10 mouse cellular contexts compared by ENCODE assay signal in the genomic region with DNA sequence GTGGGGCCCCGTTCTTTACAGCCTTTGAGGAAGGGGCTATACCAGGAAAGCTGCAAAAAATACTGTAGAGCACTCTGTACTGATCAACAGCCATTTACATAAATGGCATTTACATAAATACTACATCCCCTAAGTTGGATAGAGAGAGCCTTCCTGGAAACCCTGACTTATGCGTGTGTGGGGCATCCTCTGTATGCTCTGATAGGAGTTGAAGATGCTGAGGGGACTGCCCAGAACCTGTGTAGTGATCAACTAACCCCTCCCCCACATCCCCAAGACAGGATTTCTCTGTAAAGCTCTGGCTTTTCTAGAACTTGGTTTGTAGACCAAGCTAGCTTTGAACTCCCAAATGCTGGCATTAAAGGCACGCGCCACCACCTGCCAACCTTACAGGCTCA. TPM values are rescaled to one million over a fixed set of nuclear protein-coding genes. Genes with fewer than 3 reads are reported as not detected.
DNase-seq lines count a peak whose midpoint lies in the region; ATAC-seq and TF ChIP-seq lines count a peak whose summit lies in the region.
"Had no signal": no experiment of that assay in that cellular context is flagged by ENCODE, and none has a peak within 500 bp of the region (broad histone marks: within the 10 kb centered on the region; RNA-seq: fewer than 3 reads in every experiment).

No protein-coding gene starts in this region.

- H3K4me3 ChIP-seq in heart, embryonic 12.5 days = no peak overlapping the region
- H3K4me3 ChIP-seq in kidney, postnatal 0 days (replicated peaks; ENCODE audit: low read depth, low read length) = no peak overlapping the region
- H3K4me3 ChIP-seq in embryonic facial prominence, embryonic 15.5 days (replicated peaks) = no peak overlapping the region
- H3K4me3 ChIP-seq in limb, embryonic 14.5 days (replicated peaks; ENCODE audit: low read length) = no peak overlapping the region

- no peak for TF ChIP-seq CTCF in kidney, postnatal 0 days (IDR thresholded peaks at IDR 0.05; ENCODE audit: low read depth)

- H3K4me1 ChIP-seq in heart, embryonic 12.5 days (replicated peaks) = peaks cover 80% of the 10 kb centered on the region
- peaks cover 44% of the 10 kb centered on the region for H3K4me1 ChIP-seq in kidney, postnatal 0 days (replicated peaks; ENCODE audit: insufficient read depth, low read length)
- H3K4me1 ChIP-seq in embryonic facial prominence, embryonic 15.5 days = peaks cover 85% of the 10 kb centered on the region
- H3K4me1 ChIP-seq in limb, embryonic 14.5 days (ENCODE audit: control insufficient read depth, insufficient read depth, low read length) = peaks cover 75% of the 10 kb centered on the region

- no peak for DNase-seq in heart, adult 11 months
- DNase-seq in kidney, postnatal 0 days (ENCODE audit: low spot score) = no peak
- DNase-seq in kidney, adult 9 months = no peak
- DNase-seq in limb, embryonic 14.5 days (ENCODE audit: low spot score) = no peak
- no peak for DNase-seq in retina, postnatal 1 day
- DNase-seq: cerebellum, adult 11-12 months; thymus, postnatal 25 days had no signal

- no peak overlapping the region for H3K9ac ChIP-seq in heart, embryonic 12.5 days
- H3K9ac ChIP-seq in kidney, postnatal 0 days (ENCODE audit: low read depth, low read length) = no peak overlapping the region
- no peak overlapping the region for H3K9ac ChIP-seq in embryonic facial prominence, embryonic 15.5 days
- H3K9ac ChIP-seq in limb, embryonic 14.5 days (ENCODE audit: low read depth, low read length, severe bottlenecking) = no peak overlapping the region

- H3K27ac ChIP-seq in heart, embryonic 12.5 days (ENCODE audit: poor library complexity, severe bottlenecking) = peak overlapping the region; percentile 23; the same call in 1 of the 2 replicates
- peak overlapping the region; percentile 85; the same call in 1 of the 2 replicates for H3K27ac ChIP-seq in kidney, postnatal 0 days
- 0 out of 2 replicates have a peak overlapping the region, but pooled peaks have one; percentile 12 for H3K27ac ChIP-seq in embryonic facial prominence, embryonic 15.5 days (replicated peaks)
- H3K27ac ChIP-seq in limb, embryonic 14.5 days (replicated peaks; ENCODE audit: low read depth, low read length) = 0 out of 2 replicates have a peak overlapping the region, but pooled peaks have one; percentile 27

- H3K9me3 ChIP-seq in heart, embryonic 12.5 days (replicated peaks) = no peaks in the 10 kb centered on the region
- no peaks in the 10 kb centered on the region for H3K9me3 ChIP-seq in kidney, postnatal 0 days (replicated peaks; ENCODE audit: low read length)
- no peaks in the 10 kb centered on the region for H3K9me3 ChIP-seq in embryonic facial prominence, embryonic 15.5 days (replicated peaks)
- no peaks in the 10 kb centered on the region for H3K9me3 ChIP-seq in limb, embryonic 14.5 days (ENCODE audit: control insufficient read depth, low read length)

- TF ChIP-seq POLR2A in limb, embryonic 14.5 days (IDR thresholded peaks at IDR 0.05; ENCODE audit: borderline replicate concordance, extremely low read depth, insufficient read depth, insufficient read length) = no peak

- WGBS in heart, embryonic 12.5 days = 70% methylated on average over 4 of the region's 4 CpGs
- WGBS in kidney, postnatal 0 days = 71% methylated on average over 4 of the region's 4 CpGs
- WGBS in embryonic facial prominence, embryonic 15.5 days = 58% methylated on average over 4 of the region's 4 CpGs
- WGBS in limb, embryonic 14.5 days = 65% methylated on average over 4 of the region's 4 CpGs

- peaks cover 9% of the 10 kb centered on the region for H3K36me3 ChIP-seq in heart, embryonic 12.5 days
- peaks cover 7% of the 10 kb centered on the region; the same call in 1 of the 2 replicates for H3K36me3 ChIP-seq in kidney, postnatal 0 days (ENCODE audit: insufficient read depth, low read length)
- peaks cover 8% of the 10 kb centered on the region for H3K36me3 ChIP-seq in embryonic facial prominence, embryonic 15.5 days
- H3K36me3 ChIP-seq in limb, embryonic 14.5 days (ENCODE audit: control insufficient read depth, insufficient read depth, low read length) = peaks cover 10% of the 10 kb centered on the region

- ATAC-seq in heart, embryonic 12.5 days (ENCODE audit: insufficient number of reproducible peaks, low FRiP score) = no peak
- no peak for ATAC-seq in kidney, postnatal 0 days (replicated peaks; ENCODE audit: low FRiP score, low read depth)
- ATAC-seq in embryonic facial prominence, embryonic 15.5 days (ENCODE audit: insufficient number of reproducible peaks, low FRiP score, low TSS enrichment, low read depth) = no peak
- ATAC-seq in limb, embryonic 14.5 days (ENCODE audit: low FRiP score, low read depth) = no peak
- ATAC-seq: inflammation-experienced regulatory T-cells, adult 6 months had no signal

- 0 out of 2 replicates have a peak, but pooled peaks cover 6% of the 10 kb centered on the region for H3K27me3 ChIP-seq in heart, embryonic 12.5 days (replicated peaks)
- no peaks in the 10 kb centered on the region for H3K27me3 ChIP-seq in kidney, postnatal 0 days (ENCODE audit: insufficient read depth, low read length)
- H3K27me3 ChIP-seq in embryonic facial prominence, embryonic 15.5 days = no peaks in the 10 kb centered on the region
- no peaks in the 10 kb centered on the region for H3K27me3 ChIP-seq in limb, embryonic 14.5 days (ENCODE audit: control insufficient read depth, insufficient read depth, low read length)

- H3K4me2 ChIP-seq in heart, embryonic 12.5 days = peak overlapping the region; percentile 62; the same call in 1 of the 2 replicates
- H3K4me2 ChIP-seq in kidney, postnatal 0 days (ENCODE audit: low read length) = peak overlapping the region; percentile 14; the same call in 1 of the 2 replicates
- no peak overlapping the region for H3K4me2 ChIP-seq in embryonic facial prominence, embryonic 15.5 days (replicated peaks)
- H3K4me2 ChIP-seq in limb, embryonic 14.5 days (replicated peaks; ENCODE audit: low read depth, low read length, severe bottlenecking) = no peak overlapping the region

RNA-seq across cellular contexts. Expression of gene Sema3b, which starts 0.4 kb away (rescaled TPM):
- 10.7 and 11.2 TPM in 2 replicates for polyA plus RNA-seq in heart, embryonic 12.5 days (2016; fragmentation: Nextera tagmentation; extraction: Ambion mirVana)
- 30.5 and 33.3 TPM in 2 replicates for polyA plus RNA-seq in kidney, postnatal 0 days (2015; fragmentation: Nextera tagmentation; extraction: Ambion mirVana)
- polyA plus RNA-seq in embryonic facial prominence, embryonic 15.5 days (2015; fragmentation: Nextera tagmentation; extraction: Ambion mirVana) = 21.2 and 22.7 TPM in 2 replicates
- 23.2 and 23.7 TPM in 2 replicates for polyA plus RNA-seq in limb, embryonic 14.5 days (2012; rRNA removed)
- polyA plus RNA-seq in limb, embryonic 14.5 days (2014; fragmentation: Nextera tagmentation; extraction: Ambion mirVana) = 7.7 and 11.2 TPM in 2 replicates
- polyA plus RNA-seq: inflammation-experienced regulatory T-cells, adult 6 months had no signal

RNA-seq across cellular contexts. Expression of gene Ifrd2, which starts 22.0 kb away (rescaled TPM):
- 34.0 and 35.5 TPM in 2 replicates for polyA plus RNA-seq in heart, embryonic 12.5 days (2016; fragmentation: Nextera tagmentation; extraction: Ambion mirVana)
- polyA plus RNA-seq in kidney, postnatal 0 days (2015; fragmentation: Nextera tagmentation; extraction: Ambion mirVana) = 28.9 and 29.9 TPM in 2 replicates
- polyA plus RNA-seq in embryonic facial prominence, embryonic 15.5 days (2015; fragmentation: Nextera tagmentation; extraction: Ambion mirVana) = 46.8 and 47.1 TPM in 2 replicates
- polyA plus RNA-seq in limb, embryonic 14.5 days (2012; rRNA removed) = 57.3 and 62.6 TPM in 2 replicates
- polyA plus RNA-seq in limb, embryonic 14.5 days (2014; fragmentation: Nextera tagmentation; extraction: Ambion mirVana) = 55.0 and 56.3 TPM in 2 replicates

RNA-seq across cellular contexts. Expression of gene Gnai2, which starts 25.7 kb away (rescaled TPM):
- 404 and 442 TPM in 2 replicates for polyA plus RNA-seq in heart, embryonic 12.5 days (2016; fragmentation: Nextera tagmentation; extraction: Ambion mirVana)
- 351 and 359 TPM in 2 replicates for polyA plus RNA-seq in kidney, postnatal 0 days (2015; fragmentation: Nextera tagmentation; extraction: Ambion mirVana)
- polyA plus RNA-seq in embryonic facial prominence, embryonic 15.5 days (2015; fragmentation: Nextera tagmentation; extraction: Ambion mirVana) = 458 and 459 TPM in 2 replicates
- 496 and 627 TPM in 2 replicates for polyA plus RNA-seq in limb, embryonic 14.5 days (2012; rRNA removed)
- 392 and 411 TPM in 2 replicates for polyA plus RNA-seq in limb, embryonic 14.5 days (2014; fragmentation: Nextera tagmentation; extraction: Ambion mirVana)

RNA-seq across cellular contexts. Expression of gene Hyal3, which starts 28.8 kb away (rescaled TPM):
- polyA plus RNA-seq in heart, embryonic 12.5 days (2016; fragmentation: Nextera tagmentation; extraction: Ambion mirVana) = 0.49 and 0.64 TPM in 2 replicates
- polyA plus RNA-seq in kidney, postnatal 0 days (2015; fragmentation: Nextera tagmentation; extraction: Ambion mirVana) = 1.3 and 2.0 TPM in 2 replicates
- 2.0 TPM in 2 replicates for polyA plus RNA-seq in embryonic facial prominence, embryonic 15.5 days (2015; fragmentation: Nextera tagmentation; extraction: Ambion mirVana)
- polyA plus RNA-seq in limb, embryonic 14.5 days (2012; rRNA removed) = 1.4 and 1.9 TPM in 2 replicates
- polyA plus RNA-seq in limb, embryonic 14.5 days (2014; fragmentation: Nextera tagmentation; extraction: Ambion mirVana) = 1.2 and 1.5 TPM in 2 replicates

RNA-seq across cellular contexts. Expression of gene Naa80, which starts 30.7 kb away (rescaled TPM):
- polyA plus RNA-seq in heart, embryonic 12.5 days (2016; fragmentation: Nextera tagmentation; extraction: Ambion mirVana) = 10.2 and 12.6 TPM in 2 replicates
- 20.3 and 22.3 TPM in 2 replicates for polyA plus RNA-seq in kidney, postnatal 0 days (2015; fragmentation: Nextera tagmentation; extraction: Ambion mirVana)
- 21.5 and 22.8 TPM in 2 replicates for polyA plus RNA-seq in embryonic facial prominence, embryonic 15.5 days (2015; fragmentation: Nextera tagmentation; extraction: Ambion mirVana)
- polyA plus RNA-seq in limb, embryonic 14.5 days (2012; rRNA removed) = 38.7 and 57.8 TPM in 2 replicates
- polyA plus RNA-seq in limb, embryonic 14.5 days (2014; fragmentation: Nextera tagmentation; extraction: Ambion mirVana) = 17.2 and 18.8 TPM in 2 replicates

Comparison
In these comparisons a context has a peak if more than half of its experiments do, and no peak if none do; other contexts are left out.
1. H3K27ac ChIP-seq: peak in every context shown above with its lines; median percentile 85 in kidney, postnatal 0 days; 27 in limb, embryonic 14.5 days; 23 in heart, embryonic 12.5 days; 12 in embryonic facial prominence, embryonic 15.5 days.
2. H3K4me2 ChIP-seq: peak in heart, embryonic 12.5 days (single experiment) and kidney, postnatal 0 days (single experiment); none in embryonic facial prominence, embryonic 15.5 days (single experiment) and limb, embryonic 14.5 days (single experiment).